Mouse (Mus musculus) bone marrow macrophage, adult 2 months (primary cell): ENCODE results near the gene Pcyt2. TPM values are rescaled to one million over a fixed set of nuclear protein-coding genes. Genes with fewer than 3 reads are reported as not detected.

Source experiments
- H3K27ac ChIP-seq: 2 replicates; pipeline ENCODE4 v1.5.1; 2012; ENCODE audit warnings: low read depth, low read length; ENCODE audit not compliant: insufficient read depth
- H3K4me1 ChIP-seq: 2 replicates; pipeline ENCODE4 v1.6.1; 2012; ENCODE audit warnings: low read length; ENCODE audit not compliant: control insufficient read depth, insufficient read depth
- H3K4me3 ChIP-seq: 2 replicates; pipeline ENCODE4 v1.5.1; 2012; ENCODE audit warnings: mild to moderate bottlenecking, low read length, moderate library complexity; ENCODE audit not compliant: insufficient read depth
- CTCF ChIP-seq: IDR thresholded peaks from 2 replicates; pipeline ENCODE4 v1.5.1; 2012; ENCODE audit warnings: low read depth, mild to moderate bottlenecking, low read length, moderate library complexity
- POLR2A ChIP-seq: IDR thresholded peaks from 2 replicates; pipeline ENCODE4 v1.6.1; 2012; ENCODE audit warnings: mild to moderate bottlenecking, low read depth, low read length, borderline replicate concordance
- polyA plus RNA-seq: library from polyadenylated mRNA; stranded (reverse); fragments of >200 nt; gene quantifications from 2 replicates; pipeline ENCODE4 v1.2.4, GENCODE M21; 2012; ENCODE audit not compliant: missing spikeins, insufficient read depth, insufficient read length

Pcyt2 gene
- polyA plus RNA-seq, result 52.4 and 64.5 TPM in 2 replicates

- H3K27ac ChIP-seq, result peak within 1 kb of the TSS; percentile 73
- H3K4me3 ChIP-seq, result peak within 1 kb of the TSS; percentile 93
- TF ChIP-seq POLR2A (no peak), CTCF (no peak)
- H3K4me1 ChIP-seq, result peaks cover 17% of the 10 kb centered on the region
Measured at GRCm38 (mm10) chr11:120617519-120618112, at the start of gene Pcyt2. Gene Pcyt2 (minus strand): TSS chr11:120617936.

GRCm38 (mm10) chr11:120666617-120667016 lies 48.9 kb upstream of the Pcyt2 start:
- Histone ChIP-seq H3K4me1 (no peaks in the 10 kb centered on the region), H3K4me3 (no peak overlapping the region), H3K27ac (no peak overlapping the region)
- TF ChIP-seq POLR2A (no peak), CTCF (no peak)

GRCm38 (mm10) chr11:120665406-120665805 lies 47.7 kb upstream of the Pcyt2 start:
- H3K27ac ChIP-seq, result no peak overlapping the region
- no peak overlapping the region for H3K4me3 ChIP-seq
- TF ChIP-seq POLR2A (no peak), CTCF (no peak)
- H3K4me1 ChIP-seq, result no peaks in the 10 kb centered on the region

- Histone ChIP-seq H3K27ac (no peak overlapping the region), H3K4me1 (no peaks in the 10 kb centered on the region), H3K4me3 (no peak overlapping the region)
- no peak for TF ChIP-seq POLR2A
- TF ChIP-seq CTCF, result no peak
Measured at GRCm38 (mm10) chr11:120663714-120664113, 46.0 kb upstream of the Pcyt2 start.

GRCm38 (mm10) chr11:120662759-120663158 lies 45.0 kb upstream of the Pcyt2 start:
- Histone ChIP-seq H3K27ac (no peak overlapping the region), H3K4me3 (no peak overlapping the region), H3K4me1 (no peaks in the 10 kb centered on the region)
- TF ChIP-seq CTCF (no peak), POLR2A (no peak)

GRCm38 (mm10) chr11:120661076-120661460 lies 43.3 kb upstream of the Pcyt2 start, which contains the start of gene Notum:
Gene Notum (minus strand): TSS chr11:120661175.
- H3K27ac ChIP-seq, result no peak within 1 kb of the TSS
- TF ChIP-seq CTCF (no peak), POLR2A (no peak)
- H3K4me3 ChIP-seq, result peak within 1 kb of the TSS; percentile 43
- H3K4me1 ChIP-seq, result no peaks in the 10 kb centered on the region

GRCm38 (mm10) chr11:120660301-120661075 lies 42.8 kb upstream of the Pcyt2 start:
- H3K4me3 ChIP-seq, result peak overlapping the region; percentile 43
- TF ChIP-seq POLR2A, result no peak
- TF ChIP-seq CTCF, result no peak
- no peaks in the 10 kb centered on the region for H3K4me1 ChIP-seq
- no peak overlapping the region for H3K27ac ChIP-seq

GRCm38 (mm10) chr11:120659509-120660300 lies 42.0 kb upstream of the Pcyt2 start:
- no peaks in the 10 kb centered on the region for H3K4me1 ChIP-seq
- H3K4me3 ChIP-seq, result peak overlapping the region; percentile 43
- no peak overlapping the region for H3K27ac ChIP-seq
- TF ChIP-seq POLR2A (no peak), CTCF (no peak)

GRCm38 (mm10) chr11:120658876-120659410 lies 41.2 kb upstream of the Pcyt2 start:
- Histone ChIP-seq H3K4me3 (no peak overlapping the region), H3K27ac (no peak overlapping the region), H3K4me1 (no peaks in the 10 kb centered on the region)
- TF ChIP-seq CTCF (peak; percentile 97), POLR2A (no peak)
